Mouse (Mus musculus) midbrain, postnatal 0 days (tissue): ENCODE measurements around the gene Klk1b27. TPM values are rescaled to one million over a fixed set of nuclear protein-coding genes. Genes with fewer than 3 reads are reported as not detected.
"Not testable (repeated sequence)": the region's sequence is repeated elsewhere in the genome, so short reads cannot be mapped to it uniquely, and the experiment has no call there.

Source experiments
- ATAC-seq: fragments of 200-750 bp; cut with Nextera tagmentation; 2 replicates; pipeline ENCODE4 v1.8.0; 2017; ENCODE audit warnings: moderate number of reproducible peaks, mild to moderate bottlenecking, moderate TSS enrichment, moderate library complexity; ENCODE audit not compliant: low FRiP score
- DNase-seq: peaks from one replicate; pipeline ENCODE4 v3.0.0-alpha.2; 2015; ENCODE audit warnings: low spot score
- H3K27ac ChIP-seq: fragments of 300-500 bp; sonication (generic); 2 replicates; pipeline ENCODE4 v1.5.1; 2014; ENCODE audit warnings: low read depth, mild to moderate bottlenecking, low read length, mixed read lengths
- H3K27me3 ChIP-seq: fragments of 300-500 bp; sonication (generic); 2 replicates; pipeline ENCODE4 v1.6.1; 2014; ENCODE audit warnings: low read length, control low read depth, mixed read lengths; ENCODE audit not compliant: insufficient read depth
- H3K36me3 ChIP-seq: fragments of 300-500 bp; sonication (generic); 2 replicates; pipeline ENCODE4 v1.6.1; 2014; ENCODE audit warnings: low read length, control low read depth, mixed read lengths; ENCODE audit not compliant: insufficient read depth
- H3K4me1 ChIP-seq: fragments of 300-500 bp; sonication (generic); 2 replicates; pipeline ENCODE4 v1.6.1; 2014; ENCODE audit warnings: mild to moderate bottlenecking, control low read depth, antibody characterized with exemption, low read length, mixed read lengths; ENCODE audit not compliant: insufficient read depth
- H3K4me2 ChIP-seq: fragments of 300-500 bp; sonication (generic); 2 replicates; pipeline ENCODE4 v1.6.1; 2014; ENCODE audit warnings: low read depth, mild to moderate bottlenecking, low read length, mixed read lengths; ENCODE audit not compliant: poor library complexity, severe bottlenecking
- H3K4me3 ChIP-seq: fragments of 300-500 bp; sonication (generic); 2 replicates; pipeline ENCODE4 v1.5.1; 2014; ENCODE audit warnings: low read depth, mild to moderate bottlenecking, low read length, moderate library complexity
- H3K9ac ChIP-seq: fragments of 300-500 bp; sonication (generic); replicated peaks from 2 replicates; pipeline ENCODE4 v1.6.1; 2014; ENCODE audit warnings: mild to moderate bottlenecking, low read length, moderate library complexity, mixed read lengths; ENCODE audit not compliant: poor library complexity, severe bottlenecking
- H3K9me3 ChIP-seq: fragments of 300-500 bp; sonication (generic); 2 replicates; pipeline ENCODE4 v1.6.1; 2016; ENCODE audit warnings: low read length, control low read depth
- CTCF ChIP-seq: IDR thresholded peaks from 2 replicates; pipeline ENCODE4 v1.5.1; 2016; ENCODE audit warnings: antibody characterized with exemption, mild to moderate bottlenecking
- WGBS: fragments of 180-500 bp; shearing (Covaris S2); extraction: QIAGEN DNeasy Blood & Tissue Kit; methylation state at CpG from one replicate; pipeline ENCODE4 v1.1.7; 2014; 5-methylcytosine and 5-hydroxymethylcytosine counted together
- polyA plus RNA-seq: library from polyadenylated mRNA; unstranded; fragments of >200 nt; fragmentation: Nextera tagmentation; extraction: Ambion mirVana; gene quantifications from 2 replicates; pipeline ENCODE4 v1.2.1, GENCODE M21; 2015
- total RNA-seq: library from RNA; depleted of rRNA; stranded (reverse); fragments of >200 nt; gene quantifications from 2 replicates; pipeline ENCODE4 v1.2.3, GENCODE M21; 2014; rRNA removed

Gene Klk1b27
- total and polyA plus RNA-seq, 2 experiments from 2014 or later, result not detected

- no peaks in the 10 kb centered on the region for H3K27me3 ChIP-seq
- H3K36me3 ChIP-seq, result no peaks in the 10 kb centered on the region
- DNase-seq, result no peak
- no peak overlapping the region for H3K9ac ChIP-seq
- no peaks in the 10 kb centered on the region for H3K9me3 ChIP-seq
- H3K4me1 ChIP-seq, result no peaks in the 10 kb centered on the region
- ATAC-seq, result no peak
- no peak overlapping the region for H3K4me2 ChIP-seq
- no peak for TF ChIP-seq CTCF
- 100% methylated on average over 1 of the region's 1 CpGs for WGBS
- no peak overlapping the region for H3K27ac ChIP-seq
- H3K4me3 ChIP-seq, result no peak overlapping the region
Measured at GRCm38 (mm10) chr7:44077703-44078102, 25.6 kb downstream of the Klk1b27 start.

DNA sequence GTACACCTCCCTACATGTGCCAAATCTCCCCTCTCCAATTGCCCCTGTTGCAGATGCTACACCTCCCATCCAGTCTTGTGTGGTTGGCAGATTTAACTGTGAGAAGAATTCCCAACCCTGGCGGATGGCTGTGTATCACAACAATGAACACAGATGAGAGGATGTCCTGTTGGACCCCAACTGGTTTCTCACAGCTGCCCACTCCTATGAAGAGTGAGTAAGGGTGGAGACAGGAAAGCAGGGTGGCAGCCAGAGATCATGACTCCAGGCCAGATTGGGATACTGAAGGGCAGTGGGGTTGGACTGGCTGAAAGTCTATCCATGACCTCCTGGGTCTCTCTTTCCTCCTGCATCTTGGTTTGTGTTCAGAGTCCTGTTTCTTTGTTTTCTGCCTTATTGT lies 44.0 kb downstream of the Klk1b27 start:
- no peak for TF ChIP-seq CTCF
- ATAC-seq (no peak), DNase-seq (no peak)
- no peaks in the 10 kb centered on the region for H3K36me3 ChIP-seq
- no peaks in the 10 kb centered on the region for H3K9me3 ChIP-seq
- H3K27me3 ChIP-seq, result no peaks in the 10 kb centered on the region
- no peak overlapping the region for H3K4me2 ChIP-seq
- 86% methylated on average over 1 of the region's 1 CpGs for WGBS
- H3K4me1 ChIP-seq, result no peaks in the 10 kb centered on the region
- no peak overlapping the region for H3K4me3 ChIP-seq
- no peak overlapping the region for H3K9ac ChIP-seq
- H3K27ac ChIP-seq, result no peak overlapping the region

DNA sequence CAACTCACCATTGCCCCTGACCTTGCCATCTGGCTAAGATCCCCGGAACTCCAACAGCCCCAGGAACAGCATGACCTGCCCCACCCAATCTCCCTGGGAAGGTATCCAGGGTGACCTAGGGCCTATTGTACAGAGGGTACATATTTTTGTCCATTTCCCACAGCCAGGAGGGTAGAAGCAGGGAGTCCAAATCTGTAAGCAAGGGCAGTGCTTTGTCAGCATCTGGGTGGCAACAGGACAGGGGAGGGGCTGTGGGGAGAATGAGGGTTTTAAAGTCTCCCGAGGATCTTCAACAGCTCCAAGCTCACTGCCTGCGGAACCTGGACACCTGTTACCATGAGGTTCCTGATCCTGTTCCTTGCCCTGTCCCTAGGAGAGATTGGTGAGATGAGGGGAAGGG lies 49.9 kb downstream of the Klk1b27 start, which contains the start of gene Klk1b21:
Gene Klk1b21 (plus strand): TSS at position 301 of the 400 bp plus-strand sequence.
- H3K9ac ChIP-seq, H3K27me3 ChIP-seq, H3K27ac ChIP-seq, DNase-seq, H3K4me2 ChIP-seq, H3K9me3 ChIP-seq, H3K4me1 ChIP-seq, ATAC-seq, H3K36me3 ChIP-seq, H3K4me3 ChIP-seq: not testable (repeated sequence)
- 81% methylated on average over 3 of the region's 3 CpGs for WGBS

Other genes starting within 250 kb of the Klk1b27 start
- gene Klk7, start 241.0 kb upstream of the Klk1b27 start, total RNA-seq, result 0.14 and 0.16 TPM in 2 replicates
- 0.15 and 0.16 TPM in 2 replicates for gene Klk7, start 241.0 kb upstream of the Klk1b27 start, polyA plus RNA-seq
- gene Klk6, start 227.8 kb upstream of the Klk1b27 start, total RNA-seq, result not detected in 2 replicates
- not detected in 2 replicates for gene Klk6, start 227.8 kb upstream of the Klk1b27 start, polyA plus RNA-seq
- gene Klk5, start 210.3 kb upstream of the Klk1b27 start, total RNA-seq, result not detected in 2 replicates
- gene Klk5, start 210.3 kb upstream of the Klk1b27 start, polyA plus RNA-seq, result not detected in 2 replicates
- 0.16 TPM in 1 of 2 replicates, not detected in the other for gene Klk4, start 171.1 kb upstream of the Klk1b27 start, total RNA-seq
- not detected in 2 replicates for gene Klk4, start 171.1 kb upstream of the Klk1b27 start, polyA plus RNA-seq
- gene Klk15, start 118.5 kb upstream of the Klk1b27 start, total RNA-seq, result not detected in 2 replicates
- not detected in 2 replicates for gene Klk15, start 118.5 kb upstream of the Klk1b27 start, polyA plus RNA-seq
- gene Klk1b8, start 101.6 kb upstream of the Klk1b27 start, total RNA-seq, result not detected in 2 replicates
- not detected in 2 replicates for gene Klk1b8, start 101.6 kb upstream of the Klk1b27 start, polyA plus RNA-seq
- not detected in 2 replicates for gene Klk1b1, start 85.5 kb upstream of the Klk1b27 start, total RNA-seq
- not detected in 2 replicates for gene Klk1b1, start 85.5 kb upstream of the Klk1b27 start, polyA plus RNA-seq
- gene Klk1b9, start 76.2 kb upstream of the Klk1b27 start, total RNA-seq, result not detected in 2 replicates
- not detected in 2 replicates for gene Klk1b9, start 76.2 kb upstream of the Klk1b27 start, polyA plus RNA-seq
- not detected in 2 replicates for gene Klk1b11, start 56.4 kb upstream of the Klk1b27 start, total RNA-seq
- not detected in 2 replicates for gene Klk1b11, start 56.4 kb upstream of the Klk1b27 start, polyA plus RNA-seq
- gene Klk1b26, start 40.1 kb upstream of the Klk1b27 start, total RNA-seq, result not detected in 2 replicates
- gene Klk1b26, start 40.1 kb upstream of the Klk1b27 start, polyA plus RNA-seq, result not detected in 2 replicates
- not detected in 2 replicates for gene Klk1b21, start 50.0 kb downstream of the Klk1b27 start, total RNA-seq
- not detected in 2 replicates for gene Klk1b21, start 50.0 kb downstream of the Klk1b27 start, polyA plus RNA-seq
- gene Klk1b22, start 60.4 kb downstream of the Klk1b27 start, total RNA-seq, result not detected in 2 replicates
- not detected in 2 replicates for gene Klk1b22, start 60.4 kb downstream of the Klk1b27 start, polyA plus RNA-seq
- gene Klk1b16, start 84.5 kb downstream of the Klk1b27 start, total RNA-seq, result not detected in 2 replicates
- not detected in 2 replicates for gene Klk1b16, start 84.5 kb downstream of the Klk1b27 start, polyA plus RNA-seq
- gene Klk1b24, start 135.9 kb downstream of the Klk1b27 start, total RNA-seq, result not detected in 2 replicates
- not detected in 2 replicates for gene Klk1b24, start 135.9 kb downstream of the Klk1b27 start, polyA plus RNA-seq
- gene Klk1b3, start 145.9 kb downstream of the Klk1b27 start, total RNA-seq, result not detected in 2 replicates
- not detected in 2 replicates for gene Klk1b3, start 145.9 kb downstream of the Klk1b27 start, polyA plus RNA-seq
- not detected in 2 replicates for gene Klk1b4, start 155.1 kb downstream of the Klk1b27 start, total RNA-seq
- gene Klk1b4, start 155.1 kb downstream of the Klk1b27 start, polyA plus RNA-seq, result not detected in 2 replicates
- not detected in 2 replicates for gene Klk1b5, start 163.7 kb downstream of the Klk1b27 start, total RNA-seq
- not detected in 2 replicates for gene Klk1b5, start 163.7 kb downstream of the Klk1b27 start, polyA plus RNA-seq
- not detected in 2 replicates for gene Klk1, start 173.1 kb downstream of the Klk1b27 start, total RNA-seq
- gene Klk1, start 173.1 kb downstream of the Klk1b27 start, polyA plus RNA-seq, result not detected in 2 replicates
- not detected in 2 replicates for gene Gm36864, start 183.9 kb downstream of the Klk1b27 start, total RNA-seq
- gene Gm36864, start 183.9 kb downstream of the Klk1b27 start, polyA plus RNA-seq, result not detected in 2 replicates
- 0.38 and 0.88 TPM in 2 replicates for gene 1700028J19Rik, start 194.4 kb downstream of the Klk1b27 start, total RNA-seq
- 1.6 and 2.2 TPM in 2 replicates for gene 1700028J19Rik, start 194.4 kb downstream of the Klk1b27 start, polyA plus RNA-seq
- gene 2410002F23Rik, start 194.4 kb downstream of the Klk1b27 start, total RNA-seq, result 329 and 379 TPM in 2 replicates
- gene 2410002F23Rik, start 194.4 kb downstream of the Klk1b27 start, polyA plus RNA-seq, result 279 and 286 TPM in 2 replicates
- not detected in 2 replicates for gene Acp4, start 205.1 kb downstream of the Klk1b27 start, total RNA-seq
- gene Acp4, start 205.1 kb downstream of the Klk1b27 start, polyA plus RNA-seq, result not detected in 2 replicates
- gene Gm15517, start 209.2 kb downstream of the Klk1b27 start, total RNA-seq, result not detected in 2 replicates
- not detected in 2 replicates for gene Gm15517, start 209.2 kb downstream of the Klk1b27 start, polyA plus RNA-seq